Mouse (Mus musculus) MEL-GATA-1-ER (cell line): ENCODE results near the gene Fgf11.
A peak's percentile ranks its signal among the peaks of the same experiment; 100 is the strongest.

Experiments used
- DNase-seq: peaks from one replicate; pipeline ENCODE4 v3.0.0-alpha.2; 2012; ENCODE audit warnings: low read depth; ENCODE audit errors: extremely low read depth

The Fgf11 gene

DNA sequence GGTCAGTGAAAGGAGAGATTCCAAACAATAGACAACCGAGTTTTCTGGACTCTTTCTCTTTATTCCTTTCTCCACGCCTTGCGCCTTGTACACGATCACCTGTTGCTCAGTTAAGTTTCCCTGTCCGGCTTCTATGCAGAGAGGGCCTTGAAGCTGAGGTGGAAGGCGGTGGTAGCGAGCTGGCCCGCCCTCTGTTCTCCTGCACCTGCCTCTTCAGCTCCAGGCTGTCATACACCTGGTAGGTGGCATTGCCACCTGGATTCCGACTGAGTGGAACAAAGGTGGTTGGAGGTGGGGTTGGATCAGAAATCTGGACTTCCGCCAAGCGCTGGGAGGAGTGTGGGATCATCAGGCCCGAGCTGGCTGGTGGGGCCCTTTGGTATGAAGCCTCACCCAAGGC is 14.9 kb upstream of the Fgf11 start:
- no peak for DNase-seq

DNA sequence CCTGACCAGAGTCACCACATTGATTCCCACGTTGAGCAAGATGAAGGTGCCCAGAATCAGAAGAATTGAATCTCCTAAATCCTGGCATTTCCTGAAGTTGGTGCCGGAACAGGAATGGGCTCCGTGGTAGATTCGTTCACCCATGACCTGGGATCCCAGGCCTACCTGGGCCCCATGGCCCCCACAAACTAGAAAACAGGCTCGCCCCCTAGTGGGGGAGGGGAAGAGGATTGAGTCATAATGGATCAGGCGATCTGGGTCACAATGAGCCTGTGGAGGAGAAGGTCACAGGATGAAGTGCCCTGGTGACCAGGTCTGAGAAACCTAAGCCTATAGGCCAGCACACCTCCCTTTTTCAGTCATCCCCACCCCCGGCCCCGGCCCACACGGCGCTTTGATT is 13.5 kb upstream of the Fgf11 start, which contains the start of gene Gm39566:
Gene Gm39566 (minus strand): TSS at position 144 of the 400 bp plus-strand sequence.
- DNase-seq = no peak

DNA sequence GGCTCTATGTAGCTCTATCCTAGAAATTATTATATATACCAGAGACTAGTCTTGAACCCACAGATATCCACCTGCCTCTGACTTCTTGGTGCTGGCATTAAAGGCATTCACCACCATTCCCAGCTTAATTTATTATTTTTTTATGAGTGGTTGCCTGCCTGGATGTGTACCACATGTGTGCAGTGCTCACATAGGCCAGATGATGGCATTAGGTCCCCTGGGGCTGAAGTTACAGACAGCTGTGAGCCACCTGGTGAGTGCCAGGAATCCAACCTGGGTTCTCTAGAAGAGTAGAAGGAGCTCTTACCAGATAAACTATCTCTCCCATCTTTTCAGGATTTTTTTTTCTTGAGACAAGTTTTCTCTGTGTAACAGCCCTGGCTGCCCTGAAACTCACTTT is 8.6 kb upstream of the Fgf11 start:
- DNase-seq = no peak

DNA sequence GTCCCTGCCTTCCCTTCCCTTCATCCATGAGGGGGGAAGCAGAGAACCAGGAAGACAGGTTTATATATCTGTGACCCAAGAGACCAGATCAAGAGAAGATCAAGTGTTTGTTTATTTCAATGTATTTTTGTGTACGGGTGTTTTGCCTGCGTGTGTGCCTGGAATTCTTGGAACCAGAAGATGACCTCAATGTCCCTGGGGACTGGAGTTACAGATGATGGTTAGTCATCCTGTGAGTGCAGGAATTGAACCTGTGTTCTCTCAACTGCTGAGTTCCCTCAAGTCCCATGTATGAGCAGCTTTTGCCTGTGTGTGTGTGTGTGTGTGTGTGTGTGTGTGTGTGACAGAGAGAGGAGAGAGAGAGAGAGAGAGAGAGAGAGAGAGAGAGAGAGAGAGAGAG is 6.0 kb upstream of the Fgf11 start:
- DNase-seq = no peak

- DNase-seq = no peak
These were observed 4.7 kb upstream of the Fgf11 start for GRCm38 (mm10) chr11:69806378-69806777.

DNA sequence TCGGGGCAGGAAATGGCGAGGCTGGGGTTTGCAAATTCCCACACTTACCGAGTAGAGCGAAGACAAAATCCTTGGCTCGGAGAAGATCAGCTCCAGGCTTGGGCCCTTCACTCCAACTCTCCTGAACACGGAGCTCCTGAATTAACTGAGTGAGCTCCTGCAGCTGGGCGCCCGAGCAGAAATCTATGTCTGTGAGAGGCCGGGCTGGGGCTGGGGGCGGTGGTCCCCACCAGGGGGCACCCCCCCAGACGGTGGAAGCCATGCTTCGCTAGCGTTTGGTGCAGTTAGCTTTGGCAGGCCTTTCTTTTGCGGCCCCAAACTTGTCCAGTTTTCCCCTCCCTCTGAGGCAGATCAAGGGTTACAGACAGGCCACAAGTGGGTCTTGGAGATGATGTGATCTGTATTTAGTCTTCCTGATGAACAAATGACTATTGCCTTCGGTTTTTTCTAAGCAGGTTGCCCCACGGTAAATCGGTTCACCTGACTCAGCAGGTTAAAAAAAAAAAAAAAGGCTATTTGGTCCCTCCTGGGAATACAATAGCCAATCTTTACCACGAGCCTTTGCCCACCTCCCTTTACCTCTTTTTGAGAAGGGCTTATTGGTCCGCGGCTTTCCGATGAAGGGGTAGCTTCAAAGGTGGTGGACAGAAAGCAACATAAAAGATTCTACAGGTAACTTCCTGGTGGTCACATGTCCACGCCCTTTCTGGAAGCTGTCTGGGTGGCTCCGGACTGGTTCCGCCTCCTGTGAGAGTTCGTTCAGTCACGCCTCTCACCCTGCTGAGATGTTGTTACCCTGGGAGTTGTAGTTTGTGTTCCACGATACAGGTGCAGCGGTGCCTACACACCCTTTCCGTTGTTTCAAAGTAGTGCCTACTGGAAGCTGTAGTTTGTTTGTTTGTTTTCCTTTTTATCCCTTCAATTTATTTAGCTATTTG is 3.6 kb upstream of the Fgf11 start, which contains the start of gene Tmem102:
Gene Tmem102 (minus strand): TSS at position 653 of the 938 bp plus-strand sequence.
- DNase-seq = no peak

DNA sequence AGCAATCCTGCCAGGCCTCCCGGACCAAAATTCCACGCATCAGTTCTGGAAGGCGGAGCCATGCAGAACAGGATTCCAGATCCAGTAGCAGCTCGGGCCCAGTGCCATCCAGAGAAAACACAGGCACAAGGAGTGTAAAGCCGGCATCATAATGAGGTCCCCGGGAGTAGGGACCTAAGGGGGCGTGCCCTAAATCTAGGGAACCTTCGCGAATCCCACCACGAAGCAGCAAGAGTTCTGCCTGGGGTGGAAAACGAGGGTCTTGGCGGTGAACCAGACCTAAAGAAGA is 2.9 kb upstream of the Fgf11 start:
- DNase-seq = no peak

DNA sequence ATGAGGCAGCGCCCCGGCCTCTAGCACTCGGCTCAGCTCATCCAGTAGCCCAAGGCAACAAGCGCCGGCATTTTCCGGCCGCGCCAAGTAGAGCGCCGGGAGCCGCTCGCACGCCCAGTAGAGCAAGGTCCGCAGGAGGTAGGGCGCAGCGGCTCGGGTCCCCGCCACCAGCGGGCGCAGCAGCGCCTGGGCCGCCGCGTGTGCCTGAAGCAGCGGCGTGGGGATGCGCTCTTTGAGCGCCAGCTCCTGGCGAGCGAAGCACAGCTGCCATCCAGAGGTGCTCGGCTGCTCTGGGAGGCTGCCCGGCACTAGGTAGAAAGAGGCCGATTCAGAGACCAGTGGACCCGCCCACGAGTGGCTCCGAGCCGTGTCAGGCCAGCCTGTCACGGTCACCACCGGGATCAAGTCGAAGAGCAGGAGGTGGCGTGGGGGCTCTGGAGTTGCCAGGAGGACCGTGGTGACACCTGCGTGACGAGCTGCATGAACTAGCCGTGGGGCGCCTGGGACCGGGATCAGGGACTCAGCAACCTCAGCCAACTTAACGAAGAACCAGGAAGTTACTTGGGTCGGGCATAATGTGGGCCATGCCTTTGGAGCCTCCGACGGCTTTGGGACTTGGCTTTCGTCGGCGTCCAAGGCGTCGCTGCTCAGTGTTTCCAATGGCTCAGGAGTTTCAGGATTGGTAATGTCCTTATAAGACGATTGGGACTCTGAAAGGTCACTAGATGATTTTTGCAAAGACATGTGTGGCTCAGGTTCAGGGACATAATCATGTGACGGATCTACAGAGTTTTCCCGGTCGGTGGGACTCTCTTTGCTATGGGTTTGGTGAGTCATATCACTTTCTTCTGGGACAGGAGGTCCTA is 2.4 kb upstream of the Fgf11 start:
- peak; percentile 36 for DNase-seq

- no peak for DNase-seq
These were observed 1.7 kb upstream of the Fgf11 start for GRCm38 (mm10) chr11:69803328-69803727.

- DNase-seq = peak; percentile 62
These were observed 1.0 kb upstream of the Fgf11 start for GRCm38 (mm10) chr11:69802648-69803105.

GRCm38 (mm10) chr11:69800392-69801197 is 1.1 kb downstream of the Fgf11 start:
- DNase-seq = peak; percentile 79

GRCm38 (mm10) chr11:69800138-69800391 is 1.6 kb downstream of the Fgf11 start:
- DNase-seq = peak; percentile 57

DNA sequence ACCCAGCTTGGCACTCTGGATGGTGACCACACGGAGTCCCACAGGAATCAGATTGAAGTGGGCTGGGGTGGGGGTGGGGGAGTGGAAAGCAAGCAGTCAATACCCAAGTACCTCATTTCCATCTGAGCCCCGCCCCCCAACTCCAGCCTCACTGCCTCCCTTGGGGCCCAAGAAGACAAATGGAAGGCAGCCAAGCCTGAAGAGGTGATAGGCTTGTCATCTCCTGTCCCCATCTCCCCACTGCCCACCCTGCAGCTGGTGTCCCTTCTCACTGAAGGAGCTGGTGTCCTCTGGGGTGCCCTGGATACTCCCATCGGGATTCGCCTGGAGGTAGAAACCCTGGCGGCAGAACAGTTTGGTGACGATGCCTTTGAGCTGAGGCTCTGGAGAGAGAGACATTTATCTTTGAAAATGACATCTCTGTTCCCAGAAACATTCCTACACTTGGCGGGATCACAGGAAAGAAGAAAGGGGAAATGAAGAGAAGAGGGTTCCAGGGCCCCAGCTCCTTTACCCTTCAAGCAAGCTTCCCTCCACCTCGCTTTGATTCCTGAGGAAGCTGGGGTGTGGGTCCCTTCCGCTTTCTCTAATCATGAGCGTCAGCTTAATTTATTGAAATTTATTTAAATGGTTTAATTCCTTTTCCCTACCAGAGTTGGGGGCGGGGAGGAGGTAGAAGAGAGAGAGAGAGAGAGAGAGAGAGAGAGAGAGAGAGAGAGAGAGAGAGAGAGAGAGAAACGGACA is 2.1 kb downstream of the Fgf11 start:
- peak; percentile 74 for DNase-seq

DNA sequence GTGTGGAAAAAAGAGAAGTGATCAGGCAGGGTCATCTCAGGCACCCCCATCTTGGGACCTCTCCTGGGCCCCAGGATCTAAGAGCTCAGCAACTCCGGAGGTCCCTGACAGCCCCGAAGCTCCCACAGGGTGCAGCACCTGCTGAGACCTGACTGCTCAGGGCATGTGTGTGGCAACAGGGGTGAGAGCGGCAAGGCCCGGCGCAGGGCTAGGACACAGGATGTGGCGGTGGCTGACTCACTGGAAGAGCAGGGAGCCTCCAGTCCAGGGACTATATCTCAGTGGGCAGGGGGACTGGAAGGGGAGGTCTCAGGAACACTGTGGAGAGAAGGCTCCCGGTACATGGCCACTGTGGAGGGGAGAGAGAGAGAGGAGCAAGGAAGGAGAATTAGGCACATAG is 3.7 kb downstream of the Fgf11 start:
- DNase-seq = no peak

DNA sequence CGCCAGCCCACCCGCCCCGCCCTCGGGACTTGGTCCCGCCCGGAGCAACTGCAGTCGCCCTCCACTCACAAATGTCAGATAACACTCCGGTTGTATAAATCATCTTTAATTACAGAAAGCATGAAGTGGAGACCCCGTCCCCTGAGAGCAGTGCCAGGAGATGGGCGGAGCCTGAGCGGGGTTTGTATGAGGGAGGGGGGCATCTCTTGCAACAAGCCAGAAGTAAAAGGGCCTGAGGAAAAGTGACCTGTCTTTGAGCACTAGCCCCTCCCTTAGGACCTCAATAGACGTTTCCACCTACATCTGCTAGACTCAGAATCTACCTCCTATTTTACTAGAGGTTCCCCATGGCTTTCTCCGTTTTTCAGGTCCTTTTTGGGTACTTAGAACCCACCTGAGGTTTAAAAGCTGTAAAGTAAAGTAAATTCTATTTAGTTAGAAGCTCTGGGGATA is 5.6 kb downstream of the Fgf11 start:
- no peak for DNase-seq

DNA sequence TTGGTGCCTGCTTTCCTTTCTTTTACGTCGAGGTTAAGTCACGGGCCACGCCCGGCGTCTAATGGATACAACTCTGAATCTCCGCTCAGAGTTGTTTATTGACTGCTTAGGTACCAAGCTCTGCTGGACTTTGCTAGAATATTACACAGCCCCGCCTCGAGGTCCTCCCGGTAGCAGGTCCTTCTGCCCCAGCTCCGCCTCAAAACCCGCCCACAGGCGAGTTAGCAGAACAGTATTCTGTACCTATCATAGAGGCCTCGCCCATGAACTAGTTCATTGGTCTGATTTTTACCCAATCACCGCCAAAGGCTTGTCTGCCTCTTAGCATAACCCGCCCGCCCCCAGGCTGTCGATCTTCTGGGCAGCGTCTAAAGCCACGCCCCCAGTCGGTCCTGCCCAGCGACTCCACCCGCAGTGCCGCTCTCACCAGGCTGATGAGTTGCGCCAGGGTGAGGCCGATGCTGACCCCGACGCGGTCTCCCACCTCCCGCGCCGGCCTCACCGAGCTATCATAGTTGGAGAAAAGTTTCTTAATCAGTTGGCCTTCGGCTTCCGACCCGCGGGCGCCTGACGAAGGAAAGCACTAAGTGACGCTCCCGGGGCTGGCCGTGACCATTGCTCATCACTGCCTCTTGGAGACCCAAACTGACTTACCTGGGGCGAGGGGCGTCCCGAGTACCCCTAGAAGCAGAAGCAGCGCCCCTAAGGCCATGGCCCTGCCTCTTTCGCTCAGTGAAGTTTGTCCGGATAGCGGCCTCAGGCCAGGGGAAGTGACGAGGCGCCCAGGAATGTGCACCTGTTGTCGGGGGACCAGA is 6.3 kb downstream of the Fgf11 start, which contains the start of gene Chrnb1:
Gene Chrnb1 (minus strand): TSS at position 776 of the 815 bp plus-strand sequence.
- DNase-seq = peak; percentile 98

GRCm38 (mm10) chr11:69793429-69793828 is 8.2 kb downstream of the Fgf11 start:
- DNase-seq = no peak

DNA sequence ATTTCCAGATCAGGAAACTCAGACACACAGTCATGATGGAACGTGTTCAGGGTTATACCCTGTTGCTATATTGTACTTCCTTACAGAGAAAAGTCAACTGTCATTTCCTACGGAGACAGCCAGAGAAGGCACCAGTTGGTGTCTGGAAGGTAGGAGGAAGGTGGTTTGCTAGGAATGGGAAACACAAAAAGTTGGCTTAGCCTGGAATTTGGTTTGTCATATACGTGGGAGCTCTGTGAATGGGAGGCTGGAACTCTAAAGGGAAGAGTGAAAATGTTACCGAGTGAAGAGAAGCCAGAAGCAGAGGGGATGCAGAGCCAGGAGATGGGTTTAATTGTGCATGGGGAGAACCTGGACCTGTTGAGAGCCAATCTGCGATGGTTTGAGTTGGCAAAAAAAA is 10.2 kb downstream of the Fgf11 start:
- DNase-seq = no peak

- DNase-seq = no peak
These were observed 12.2 kb downstream of the Fgf11 start for GRCm38 (mm10) chr11:69789431-69789830.

- no peak for DNase-seq
These were observed 14.4 kb downstream of the Fgf11 start for GRCm38 (mm10) chr11:69787306-69787705.
